Mouse (Mus musculus): ENCODE data around the gene Ckap5. TPM values are rescaled to one million over a fixed set of nuclear protein-coding genes. Genes with fewer than 3 reads are reported as not detected.
"Not testable (repeated sequence)": the region's sequence is repeated elsewhere in the genome, so short reads cannot be mapped to it uniquely, and the experiment has no call there.

Ckap5 gene
- polyA plus RNA-seq, 1 experiment from 2014 or later: 99.9 TPM

GRCm38 (mm10) chr2:91586242-91586641, 59.7 kb downstream of the Ckap5 start:
- Histone ChIP-seq H3K4me3 (ENCODE audit: low read depth, low read length) (no peak overlapping the region), H3K36me3 (ENCODE audit: control insufficient read depth, insufficient read depth, low read length) (peaks cover 44% of the 10 kb centered on the region), H3K27me3 (ENCODE audit: control insufficient read depth, insufficient read depth, low read length) (no peaks in the 10 kb centered on the region), H3K9ac (replicated peaks; ENCODE audit: low read depth, low read length) (no peak overlapping the region), H3K4me1 (ENCODE audit: control insufficient read depth, insufficient read depth, low read length) (no peaks in the 10 kb centered on the region), H3K27ac (ENCODE audit: low read length) (no peak overlapping the region), H3K4me2 (replicated peaks; ENCODE audit: low read depth, low read length) (no peak overlapping the region), H3K9me3 (ENCODE audit: control insufficient read depth, low read depth, low read length) (no peaks in the 10 kb centered on the region)
- 93% methylated on average over 1 of the region's 1 CpGs for WGBS
- no peak for ATAC-seq (ENCODE audit: insufficient number of reproducible peaks, insufficient read depth, low FRiP score, low read depth)

GRCm38 (mm10) chr2:91600475-91600874, 73.9 kb downstream of the Ckap5 start:
- no peak overlapping the region for H3K9ac ChIP-seq (replicated peaks; ENCODE audit: low read depth, low read length)
- H3K4me3 ChIP-seq (ENCODE audit: low read depth, low read length): no peak overlapping the region
- no peak overlapping the region for H3K4me2 ChIP-seq (replicated peaks; ENCODE audit: low read depth, low read length)
- ATAC-seq (ENCODE audit: insufficient number of reproducible peaks, insufficient read depth, low FRiP score, low read depth): no peak
- no peaks in the 10 kb centered on the region for H3K4me1 ChIP-seq (ENCODE audit: control insufficient read depth, insufficient read depth, low read length)
- H3K27me3 ChIP-seq (ENCODE audit: control insufficient read depth, insufficient read depth, low read length): no peaks in the 10 kb centered on the region
- WGBS: 97% methylated on average over 4 of the region's 4 CpGs
- H3K27ac ChIP-seq (ENCODE audit: low read length): no peak overlapping the region
- H3K9me3 ChIP-seq (ENCODE audit: control insufficient read depth, low read depth, low read length): no peaks in the 10 kb centered on the region
- peaks cover 82% of the 10 kb centered on the region for H3K36me3 ChIP-seq (ENCODE audit: control insufficient read depth, insufficient read depth, low read length)

GRCm38 (mm10) chr2:91602389-91602788, 75.8 kb downstream of the Ckap5 start:
- Histone ChIP-seq H3K4me2 (replicated peaks; ENCODE audit: low read depth, low read length) (no peak overlapping the region), H3K4me3 (ENCODE audit: low read depth, low read length) (no peak overlapping the region), H3K9ac (replicated peaks; ENCODE audit: low read depth, low read length) (no peak overlapping the region), H3K4me1 (ENCODE audit: control insufficient read depth, insufficient read depth, low read length) (no peaks in the 10 kb centered on the region), H3K27ac (ENCODE audit: low read length) (no peak overlapping the region), H3K27me3 (ENCODE audit: control insufficient read depth, insufficient read depth, low read length) (no peaks in the 10 kb centered on the region), H3K36me3 (ENCODE audit: control insufficient read depth, insufficient read depth, low read length) (peaks cover 79% of the 10 kb centered on the region), H3K9me3 (ENCODE audit: control insufficient read depth, low read depth, low read length) (no peaks in the 10 kb centered on the region)
- ATAC-seq (ENCODE audit: insufficient number of reproducible peaks, insufficient read depth, low FRiP score, low read depth): no peak
- 91% methylated on average over 4 of the region's 4 CpGs for WGBS

- H3K4me3 ChIP-seq (ENCODE audit: low read depth, low read length); H3K4me1 ChIP-seq (ENCODE audit: control insufficient read depth, insufficient read depth, low read length); H3K9me3 ChIP-seq (ENCODE audit: control insufficient read depth, low read depth, low read length); H3K27me3 ChIP-seq (ENCODE audit: control insufficient read depth, insufficient read depth, low read length); H3K4me2 ChIP-seq (replicated peaks; ENCODE audit: low read depth, low read length); H3K9ac ChIP-seq (replicated peaks; ENCODE audit: low read depth, low read length); H3K27ac ChIP-seq (ENCODE audit: low read length); ATAC-seq (ENCODE audit: insufficient number of reproducible peaks, insufficient read depth, low FRiP score, low read depth): not testable (repeated sequence)
- H3K36me3 ChIP-seq (ENCODE audit: control insufficient read depth, insufficient read depth, low read length): peaks cover 55% of the 10 kb centered on the region
These were observed 82.8 kb downstream of the Ckap5 start for GRCm38 (mm10) chr2:91609370-91609769.

- H3K4me3 ChIP-seq (ENCODE audit: low read depth, low read length): no peak overlapping the region
- H3K27ac ChIP-seq (ENCODE audit: low read length): no peak overlapping the region
- ATAC-seq (ENCODE audit: insufficient number of reproducible peaks, insufficient read depth, low FRiP score, low read depth): no peak
- H3K36me3 ChIP-seq (ENCODE audit: control insufficient read depth, insufficient read depth, low read length): peaks cover 38% of the 10 kb centered on the region
- no peaks in the 10 kb centered on the region for H3K27me3 ChIP-seq (ENCODE audit: control insufficient read depth, insufficient read depth, low read length)
- WGBS: 96% methylated on average over 5 of the region's 5 CpGs
- no peak overlapping the region for H3K9ac ChIP-seq (replicated peaks; ENCODE audit: low read depth, low read length)
- no peaks in the 10 kb centered on the region for H3K9me3 ChIP-seq (ENCODE audit: control insufficient read depth, low read depth, low read length)
- H3K4me2 ChIP-seq (replicated peaks; ENCODE audit: low read depth, low read length): no peak overlapping the region
- no peaks in the 10 kb centered on the region for H3K4me1 ChIP-seq (ENCODE audit: control insufficient read depth, insufficient read depth, low read length)
These were observed 95.8 kb downstream of the Ckap5 start for GRCm38 (mm10) chr2:91622356-91622755.

- not testable (repeated sequence) for H3K9me3 ChIP-seq (ENCODE audit: control insufficient read depth, low read depth, low read length); H3K27me3 ChIP-seq (ENCODE audit: control insufficient read depth, insufficient read depth, low read length); H3K4me3 ChIP-seq (ENCODE audit: low read depth, low read length); H3K4me1 ChIP-seq (ENCODE audit: control insufficient read depth, insufficient read depth, low read length); ATAC-seq (ENCODE audit: insufficient number of reproducible peaks, insufficient read depth, low FRiP score, low read depth); H3K27ac ChIP-seq (ENCODE audit: low read length); H3K9ac ChIP-seq (replicated peaks; ENCODE audit: low read depth, low read length); H3K4me2 ChIP-seq (replicated peaks; ENCODE audit: low read depth, low read length)
- WGBS: 89% methylated on average over 7 of the region's 7 CpGs
- H3K36me3 ChIP-seq (ENCODE audit: control insufficient read depth, insufficient read depth, low read length): peaks cover 29% of the 10 kb centered on the region
These were observed 96.8 kb downstream of the Ckap5 start for GRCm38 (mm10) chr2:91623366-91623765.

GRCm38 (mm10) chr2:91627486-91627885, 100.9 kb downstream of the Ckap5 start:
- Histone ChIP-seq H3K9me3 (ENCODE audit: control insufficient read depth, low read depth, low read length) (no peaks in the 10 kb centered on the region), H3K27ac (ENCODE audit: low read length) (no peak overlapping the region), H3K4me1 (ENCODE audit: control insufficient read depth, insufficient read depth, low read length) (no peaks in the 10 kb centered on the region), H3K4me3 (ENCODE audit: low read depth, low read length) (no peak overlapping the region), H3K9ac (replicated peaks; ENCODE audit: low read depth, low read length) (no peak overlapping the region), H3K27me3 (ENCODE audit: control insufficient read depth, insufficient read depth, low read length) (no peaks in the 10 kb centered on the region), H3K4me2 (replicated peaks; ENCODE audit: low read depth, low read length) (no peak overlapping the region), H3K36me3 (ENCODE audit: control insufficient read depth, insufficient read depth, low read length) (no peaks in the 10 kb centered on the region; the same call in 1 of the 2 replicates)
- no peak for ATAC-seq (ENCODE audit: insufficient number of reproducible peaks, insufficient read depth, low FRiP score, low read depth)
- WGBS: 78% methylated on average over 5 of the region's 5 CpGs

GRCm38 (mm10) chr2:91628171-91628570, 101.6 kb downstream of the Ckap5 start:
- ATAC-seq (ENCODE audit: insufficient number of reproducible peaks, insufficient read depth, low FRiP score, low read depth): no peak
- WGBS: 87% methylated on average over 8 of the region's 8 CpGs
- H3K27me3 ChIP-seq (ENCODE audit: control insufficient read depth, insufficient read depth, low read length): no peaks in the 10 kb centered on the region
- H3K4me1 ChIP-seq (ENCODE audit: control insufficient read depth, insufficient read depth, low read length): no peaks in the 10 kb centered on the region
- no peaks in the 10 kb centered on the region; the same call in 1 of the 2 replicates for H3K36me3 ChIP-seq (ENCODE audit: control insufficient read depth, insufficient read depth, low read length)
- H3K4me3 ChIP-seq (ENCODE audit: low read depth, low read length): no peak overlapping the region
- H3K9me3 ChIP-seq (ENCODE audit: control insufficient read depth, low read depth, low read length): no peaks in the 10 kb centered on the region
- no peak overlapping the region for H3K4me2 ChIP-seq (replicated peaks; ENCODE audit: low read depth, low read length)
- no peak overlapping the region for H3K27ac ChIP-seq (ENCODE audit: low read length)
- H3K9ac ChIP-seq (replicated peaks; ENCODE audit: low read depth, low read length): no peak overlapping the region

- Histone ChIP-seq H3K4me2 (replicated peaks; ENCODE audit: low read depth, low read length) (no peak overlapping the region), H3K9me3 (ENCODE audit: control insufficient read depth, low read depth, low read length) (no peaks in the 10 kb centered on the region), H3K9ac (replicated peaks; ENCODE audit: low read depth, low read length) (no peak overlapping the region), H3K27me3 (ENCODE audit: control insufficient read depth, insufficient read depth, low read length) (no peaks in the 10 kb centered on the region), H3K27ac (ENCODE audit: low read length) (no peak overlapping the region), H3K4me3 (ENCODE audit: low read depth, low read length) (no peak overlapping the region), H3K36me3 (ENCODE audit: control insufficient read depth, insufficient read depth, low read length) (no peaks in the 10 kb centered on the region), H3K4me1 (ENCODE audit: control insufficient read depth, insufficient read depth, low read length) (no peaks in the 10 kb centered on the region)
- ATAC-seq (ENCODE audit: insufficient number of reproducible peaks, insufficient read depth, low FRiP score, low read depth): no peak
- WGBS: 88% methylated on average over 18 of the region's 18 CpGs
These were observed 103.1 kb downstream of the Ckap5 start for GRCm38 (mm10) chr2:91629682-91630081.
